Mouse (Mus musculus) hindbrain, postnatal 0 days (tissue): ENCODE results near the gene Gm42715. TPM values are rescaled to one million over a fixed set of nuclear protein-coding genes. Genes with fewer than 3 reads are reported as not detected.
"Not testable (repeated sequence)": the region's sequence is repeated elsewhere in the genome, so short reads cannot be mapped to it uniquely, and the experiment has no call there.

Source experiments
- ATAC-seq: fragments of 200-750 bp; cut with Nextera tagmentation; 2 replicates; pipeline ENCODE4 v1.8.0; 2017; ENCODE audit warnings: mild to moderate bottlenecking, moderate TSS enrichment, moderate library complexity
- DNase-seq: peaks from one replicate; pipeline ENCODE4 v3.0.0-alpha.2; 2015; ENCODE audit warnings: low spot score
- H3K27ac ChIP-seq: fragments of 300-500 bp; sonication (generic); 2 replicates; pipeline ENCODE4 v1.5.1; 2014; ENCODE audit warnings: mild to moderate bottlenecking
- H3K27me3 ChIP-seq: fragments of 300-500 bp; sonication (generic); 2 replicates; pipeline ENCODE4 v1.6.1; 2014; ENCODE audit warnings: low read length, mixed read lengths; ENCODE audit not compliant: insufficient read depth
- H3K36me3 ChIP-seq: fragments of 300-500 bp; sonication (generic); 2 replicates; pipeline ENCODE4 v1.6.1; 2014; ENCODE audit warnings: low read length, mixed read lengths; ENCODE audit not compliant: insufficient read depth
- H3K4me1 ChIP-seq: fragments of 300-500 bp; sonication (generic); 2 replicates; pipeline ENCODE4 v1.6.1; 2014; ENCODE audit warnings: antibody characterized with exemption, low read length, mixed read lengths; ENCODE audit not compliant: insufficient read depth
- H3K4me2 ChIP-seq: fragments of 300-500 bp; sonication (generic); 2 replicates; pipeline ENCODE4 v1.6.1; 2014; ENCODE audit warnings: low read depth, mild to moderate bottlenecking, low read length, moderate library complexity, mixed read lengths
- H3K4me3 ChIP-seq: fragments of 300-500 bp; sonication (generic); 2 replicates; pipeline ENCODE4 v1.5.1; 2014; ENCODE audit warnings: low read length
- H3K9ac ChIP-seq: fragments of 300-500 bp; sonication (generic); replicated peaks from 2 replicates; pipeline ENCODE4 v1.6.1; 2014; ENCODE audit warnings: mild to moderate bottlenecking, low read length, moderate library complexity, mixed read lengths
- H3K9me3 ChIP-seq: fragments of 300-500 bp; sonication (generic); 2 replicates; pipeline ENCODE4 v1.6.1; 2016; ENCODE audit warnings: low read length, mixed read lengths
- CTCF ChIP-seq: IDR thresholded peaks from 2 replicates; pipeline ENCODE4 v1.5.1; 2016; ENCODE audit warnings: antibody characterized with exemption, control low read depth, low read depth
- WGBS: fragments of 180-500 bp; shearing (Covaris S2); extraction: QIAGEN DNeasy Blood & Tissue Kit; methylation state at CpG from one replicate; pipeline ENCODE4 v1.1.7; 2014; 5-methylcytosine and 5-hydroxymethylcytosine counted together
- polyA plus RNA-seq: library from polyadenylated mRNA; unstranded; fragments of >200 nt; fragmentation: Nextera tagmentation; extraction: Ambion mirVana; gene quantifications from 2 replicates; pipeline ENCODE4 v1.2.1, GENCODE M21; 2015
- total RNA-seq: library from RNA; depleted of rRNA; stranded (reverse); fragments of >200 nt; gene quantifications from 2 replicates; pipeline ENCODE4 v1.2.3, GENCODE M21; 2014

Gm42715 gene
- total and polyA plus RNA-seq, 2 experiments from 2014 or later = 11.2 to 18.9 TPM

DNA sequence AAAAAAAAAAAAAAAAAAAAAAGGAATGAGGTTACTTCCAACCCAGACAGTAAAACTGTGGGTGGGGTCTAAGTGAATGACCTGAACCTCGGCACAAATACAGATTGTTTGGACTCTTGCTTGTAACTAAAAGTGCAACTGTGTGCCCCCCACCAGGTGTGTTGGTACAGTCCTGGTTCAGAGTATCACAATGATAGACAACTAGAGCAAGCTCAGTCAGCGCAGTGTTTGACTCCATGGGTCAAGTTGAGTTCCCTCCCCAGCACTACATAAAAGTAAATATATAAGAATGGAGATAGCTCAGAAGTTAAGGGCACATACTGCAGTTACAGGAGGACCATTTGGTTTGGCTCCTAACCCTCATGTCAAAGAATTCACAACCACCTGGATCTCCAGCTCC, 22.0 kb upstream of the Gm42715 start:
- ATAC-seq = no peak
- TF ChIP-seq CTCF = no peak

DNA sequence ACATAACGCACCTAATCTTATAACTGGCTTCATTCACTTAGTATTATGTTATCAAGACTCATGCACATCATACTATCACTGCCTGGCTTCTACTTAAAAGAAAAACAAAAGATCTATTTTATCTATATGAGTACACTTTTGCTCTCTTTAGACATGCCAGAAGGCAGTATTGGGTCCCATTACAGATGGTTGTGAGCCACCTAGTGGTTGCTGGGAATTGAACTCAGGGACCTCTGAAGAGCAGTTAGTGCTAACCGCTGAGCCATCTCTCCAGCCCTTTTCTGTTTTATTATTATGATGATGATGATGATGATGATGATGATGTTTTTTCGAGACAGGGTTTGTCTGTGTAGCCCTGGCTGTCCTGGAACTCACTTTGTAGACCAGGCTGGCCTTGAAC, 21.0 kb upstream of the Gm42715 start:
- DNase-seq (peak; percentile 63), ATAC-seq (no peak)
- no peaks in the 10 kb centered on the region for H3K4me1 ChIP-seq
- no peaks in the 10 kb centered on the region for H3K9me3 ChIP-seq
- H3K4me3 ChIP-seq = no peak overlapping the region
- no peak overlapping the region for H3K9ac ChIP-seq
- H3K27ac ChIP-seq = no peak overlapping the region
- WGBS = 45% methylated on average over 3 of the region's 3 CpGs
- H3K4me2 ChIP-seq = no peak overlapping the region
- H3K36me3 ChIP-seq = no peaks in the 10 kb centered on the region
- TF ChIP-seq CTCF = peak; percentile 66
- no peaks in the 10 kb centered on the region for H3K27me3 ChIP-seq

More for the DNA sequence above, 22.0 kb upstream of the Gm42715 start:
- Histone ChIP-seq H3K36me3 (no peaks in the 10 kb centered on the region), H3K27me3 (no peaks in the 10 kb centered on the region), H3K9me3 (no peaks in the 10 kb centered on the region), H3K27ac (no peak overlapping the region), H3K9ac (no peak overlapping the region), H3K4me1 (no peaks in the 10 kb centered on the region), H3K4me3 (no peak overlapping the region), H3K4me2 (no peak overlapping the region)
- DNase-seq = no peak
- 85% methylated on average over 2 of the region's 2 CpGs for WGBS

DNA sequence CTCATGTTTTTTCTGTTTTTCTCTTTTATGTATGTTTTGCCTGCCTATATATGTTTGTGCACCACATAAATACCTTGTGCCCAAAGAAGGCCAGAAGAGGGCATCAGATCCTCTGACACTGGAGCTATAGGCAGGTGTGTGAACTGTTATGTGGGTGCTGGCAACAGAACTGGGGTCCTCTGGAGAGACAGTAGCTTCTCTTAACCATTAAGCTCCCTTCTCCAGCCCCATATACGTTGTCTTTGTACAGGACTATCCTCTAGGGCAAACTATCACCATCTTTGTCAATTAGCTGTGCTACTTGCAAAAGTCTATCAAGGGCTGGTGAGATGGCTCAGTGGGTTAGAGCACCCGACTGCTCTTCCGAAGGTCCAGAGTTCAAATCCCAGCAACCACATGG, 11.1 kb upstream of the Gm42715 start:
- Histone ChIP-seq H3K36me3 (no peaks in the 10 kb centered on the region), H3K27ac (no peak overlapping the region), H3K4me2 (no peak overlapping the region), H3K27me3 (no peaks in the 10 kb centered on the region), H3K4me1 (0 out of 2 replicates have a peak, but pooled peaks cover 2% of the 10 kb centered on the region), H3K9ac (no peak overlapping the region), H3K9me3 (no peaks in the 10 kb centered on the region), H3K4me3 (no peak overlapping the region)
- no peak for DNase-seq
- 97% methylated on average over 3 of the region's 3 CpGs for WGBS
- no peak for TF ChIP-seq CTCF
- ATAC-seq = no peak

DNA sequence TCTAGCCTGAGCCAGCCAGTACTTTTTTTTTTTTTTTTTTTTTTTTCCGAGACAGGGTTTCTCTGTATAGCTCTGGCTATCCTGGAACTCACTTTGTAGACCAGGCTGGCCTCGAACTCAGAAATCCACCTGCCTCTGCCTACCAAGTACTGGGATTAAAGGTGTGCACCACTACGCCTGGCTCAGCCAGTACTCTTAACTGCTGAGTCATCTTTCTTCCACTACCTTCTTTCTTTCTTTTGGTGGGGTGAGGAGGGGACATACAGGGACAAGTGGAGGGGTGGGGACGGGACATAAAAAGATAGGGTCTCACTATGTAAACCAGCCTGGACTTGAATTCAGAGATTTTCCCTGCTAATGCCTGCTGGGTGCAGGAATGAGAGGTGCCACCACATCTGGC, 9.6 kb upstream of the Gm42715 start:
- not testable (repeated sequence) for H3K9ac ChIP-seq, H3K4me2 ChIP-seq, H3K9me3 ChIP-seq, H3K36me3 ChIP-seq, DNase-seq, H3K4me3 ChIP-seq, ATAC-seq, H3K4me1 ChIP-seq, H3K27me3 ChIP-seq, H3K27ac ChIP-seq
- 93% methylated on average over 3 of the region's 4 CpGs for WGBS

DNA sequence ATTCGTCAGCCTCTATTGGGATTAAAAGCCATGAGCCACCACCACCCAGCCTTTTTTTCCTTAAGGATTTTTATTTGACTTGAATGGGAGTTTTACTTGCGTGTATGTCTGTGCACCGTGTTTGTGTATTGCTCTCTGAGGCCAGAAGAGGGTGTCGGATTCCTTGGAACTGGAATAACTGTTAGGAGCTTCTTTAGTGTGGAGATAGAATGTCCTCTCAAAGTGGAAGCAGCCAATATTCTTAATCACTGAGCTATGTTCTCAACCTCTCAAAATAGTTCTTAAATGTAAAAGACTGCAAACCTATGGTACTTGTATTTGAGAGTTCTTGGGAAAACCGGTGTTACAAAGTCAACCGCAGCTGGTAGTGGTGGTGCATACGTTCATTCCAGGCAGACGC, 8.1 kb upstream of the Gm42715 start:
- Histone ChIP-seq H3K27ac (peak overlapping the region; percentile 99), H3K4me1 (0 out of 2 replicates have a peak, but pooled peaks cover 6% of the 10 kb centered on the region), H3K36me3 (peaks cover 4% of the 10 kb centered on the region; the same call in 1 of the 2 replicates), H3K4me3 (peak overlapping the region; percentile 83), H3K9me3 (no peaks in the 10 kb centered on the region), H3K4me2 (peak overlapping the region; percentile 57), H3K9ac (peak overlapping the region; percentile 93), H3K27me3 (no peaks in the 10 kb centered on the region)
- no peak for ATAC-seq
- TF ChIP-seq CTCF = peak; percentile 32
- WGBS = 35% methylated on average over 8 of the region's 8 CpGs
- peak; percentile 45 for DNase-seq

DNA sequence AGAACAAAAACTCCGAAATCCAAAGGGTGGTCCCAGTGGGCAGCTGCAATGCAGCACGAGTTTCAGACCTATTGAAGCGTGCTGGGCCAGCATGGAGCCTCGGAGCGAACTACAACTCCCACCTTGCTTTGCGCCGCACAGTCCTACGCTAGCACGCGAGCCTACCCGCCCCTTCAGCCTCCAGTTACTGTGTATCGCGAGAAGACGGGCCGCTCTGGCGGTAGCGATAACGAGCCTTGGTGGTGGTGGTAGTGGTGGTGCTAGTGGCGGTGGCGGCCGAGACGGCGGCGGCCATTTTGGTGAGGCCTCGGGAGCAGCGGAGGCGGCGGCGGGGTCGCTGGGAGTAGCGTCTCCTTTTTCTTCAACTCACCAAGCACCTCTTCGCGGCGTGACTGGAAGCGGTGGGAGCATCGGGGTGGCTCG, 7.6 kb upstream of the Gm42715 start, which contains the start of gene Srcap:
Gene Srcap (plus strand): TSS at position 176 of the 423 bp plus-strand sequence.
- Histone ChIP-seq H3K36me3 (peaks cover 9% of the 10 kb centered on the region; the same call in 1 of the 2 replicates), H3K4me2 (peak within 1 kb of the TSS; percentile 57), H3K4me3 (peak within 1 kb of the TSS; percentile 83), H3K9ac (peak within 1 kb of the TSS; percentile 93), H3K27me3 (no peaks in the 10 kb centered on the region), H3K27ac (peak within 1 kb of the TSS; percentile 99), H3K9me3 (no peaks in the 10 kb centered on the region), H3K4me1 (0 out of 2 replicates have a peak, but pooled peaks cover 6% of the 10 kb centered on the region)
- WGBS = under 1% methylated on average over 31 of the region's 37 CpGs
- no peak for TF ChIP-seq CTCF
- DNase-seq (peak; percentile 98), ATAC-seq (peak; percentile 99)

DNA sequence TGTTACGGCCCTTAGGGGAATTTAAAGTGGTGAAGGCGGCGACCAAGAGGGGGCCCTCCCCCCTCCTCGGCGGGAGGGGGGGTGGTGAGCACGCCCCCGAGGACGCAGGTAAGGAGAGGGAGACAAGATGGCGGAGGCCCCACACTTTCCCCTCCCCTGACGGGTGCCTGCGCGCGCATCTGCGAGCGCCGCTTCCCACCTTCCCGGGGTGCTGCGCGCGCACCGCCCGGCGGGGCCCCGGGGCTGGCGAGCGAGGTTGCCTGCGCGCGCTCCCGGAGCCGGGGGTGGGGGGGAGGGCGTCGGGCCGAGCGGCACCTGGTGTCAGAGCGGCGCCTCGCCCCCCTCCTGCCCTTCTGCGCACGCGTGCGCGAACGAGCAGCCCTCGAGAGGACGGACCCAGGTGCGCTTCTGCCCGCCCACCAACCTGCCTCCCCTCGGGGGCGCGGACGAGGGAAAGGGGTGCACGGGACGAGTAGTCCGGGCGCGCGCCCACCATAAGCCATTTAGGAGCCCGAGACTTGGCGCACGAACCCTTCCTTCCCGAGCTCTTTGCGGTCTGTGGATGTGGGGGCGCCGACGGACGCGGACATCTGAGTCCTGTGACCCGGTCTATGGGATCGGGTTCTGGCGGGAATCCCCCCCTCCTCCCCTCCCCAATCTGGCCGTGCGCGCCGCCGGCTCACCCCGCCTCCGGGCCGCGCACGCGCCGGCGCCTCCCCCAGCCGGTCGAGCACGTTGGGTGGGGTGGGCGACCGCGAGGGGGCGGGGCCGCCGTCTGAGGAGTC, 7.0 kb upstream of the Gm42715 start:
- H3K4me3 ChIP-seq = peak overlapping the region; percentile 83
- H3K9ac ChIP-seq = peak overlapping the region; percentile 93
- peak overlapping the region; percentile 99 for H3K27ac ChIP-seq
- H3K9me3 ChIP-seq = no peaks in the 10 kb centered on the region
- no peaks in the 10 kb centered on the region for H3K27me3 ChIP-seq
- WGBS = under 1% methylated on average over 59 of the region's 93 CpGs
- ATAC-seq = peak; percentile 90
- peaks cover 15% of the 10 kb centered on the region; the same call in 1 of the 2 replicates for H3K36me3 ChIP-seq
- no peak for TF ChIP-seq CTCF
- H3K4me1 ChIP-seq = 0 out of 2 replicates have a peak, but pooled peaks cover 6% of the 10 kb centered on the region
- peak overlapping the region; percentile 57 for H3K4me2 ChIP-seq
- DNase-seq = peak; percentile 96
